Mouse (Mus musculus): ENCODE measurements around the gene Krt4.

DNA sequence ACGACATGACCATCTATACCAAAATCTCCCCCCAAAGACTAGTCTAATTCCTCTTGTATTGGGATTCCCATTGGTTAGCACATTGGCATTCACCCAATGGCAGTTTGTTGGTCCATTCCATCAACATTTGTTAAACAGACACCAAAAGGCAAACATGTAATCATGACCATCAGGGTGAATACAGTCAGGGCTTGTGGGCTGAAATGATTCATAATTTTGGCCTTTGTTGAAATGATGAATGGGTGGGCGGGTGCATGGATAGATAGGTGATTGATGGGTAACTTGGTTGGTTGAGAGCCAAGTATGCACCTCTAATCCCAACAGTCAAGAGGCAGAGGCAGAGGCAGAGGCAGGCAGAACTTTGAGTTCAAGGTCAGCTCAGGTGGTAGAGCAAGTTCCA, 8.5 kb downstream of the Krt4 start:
- TF ChIP-seq CTCF (IDR thresholded peaks at IDR 0.05; ENCODE audit: low read depth) = no peak
- no peak for TF ChIP-seq EP300 (IDR thresholded peaks at IDR 0.05; ENCODE audit: low read depth)

Data from heart, postnatal 0 days (tissue).